Mouse (Mus musculus) E14TG2a.4 (cell line): ENCODE measurements around the gene Rinl.

ENCODE experiments used
- CTCF ChIP-seq: conservative IDR thresholded peaks from 2 replicates; pipeline ENCODE4 v1.5.1; 2014; ENCODE audit warnings: low read length
- NANOG ChIP-seq: IDR thresholded peaks from 2 replicates; pipeline ENCODE4 v1.6.1; 2014; ENCODE audit warnings: borderline replicate concordance, low read length, mixed read lengths
- POU5F1 ChIP-seq: IDR thresholded peaks from 2 replicates; pipeline ENCODE4 v1.6.1; 2014; ENCODE audit warnings: low read length, borderline replicate concordance

DNA sequence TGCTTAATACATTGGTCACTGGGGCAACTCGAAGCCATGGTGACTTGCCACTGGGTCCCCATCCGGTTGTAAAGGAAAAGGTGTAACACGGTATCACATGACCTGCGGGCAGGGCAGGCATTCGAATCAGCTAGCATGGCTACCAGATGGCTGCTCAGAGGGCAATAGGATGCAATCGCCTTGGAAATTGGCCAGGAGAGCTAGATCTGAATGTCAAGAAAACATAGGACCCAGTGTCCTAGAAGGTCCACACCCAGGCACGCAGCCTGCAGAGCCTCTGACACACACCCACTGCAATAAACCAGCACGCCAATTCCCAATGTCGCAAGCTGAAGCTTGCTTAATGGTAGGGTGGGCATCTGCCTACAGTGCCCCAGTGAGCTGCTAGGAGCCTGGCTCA lies 49.6 kb downstream of the Rinl start:
- no peak for TF ChIP-seq CTCF
- TF ChIP-seq POU5F1 = no peak
- no peak for TF ChIP-seq NANOG
